19 mouse cellular contexts compared by ENCODE assay signal in the genomic region with DNA sequence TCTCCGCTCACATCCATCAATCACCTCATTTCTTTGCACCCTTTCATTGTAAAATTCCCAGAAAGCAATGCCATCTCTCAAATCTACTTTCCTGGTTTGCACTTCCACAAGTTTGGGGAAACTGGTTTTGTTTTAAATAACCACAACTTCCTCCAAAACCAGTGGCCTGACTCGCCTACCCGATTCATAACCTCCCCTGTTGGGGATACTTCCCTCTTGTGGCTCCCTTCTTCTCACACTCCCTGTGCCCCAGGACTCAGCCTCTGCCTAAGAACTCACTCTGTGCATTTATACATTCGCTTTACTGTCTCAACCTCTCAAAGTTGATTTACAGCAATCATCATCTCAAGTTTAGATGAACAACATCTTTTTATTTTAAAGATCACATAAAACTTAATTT. TPM values are rescaled to one million over a fixed set of nuclear protein-coding genes. Genes with fewer than 3 reads are reported as not detected.
DNase-seq lines count a peak whose midpoint lies in the region; ATAC-seq and TF ChIP-seq lines count a peak whose summit lies in the region.
"Had no signal": no experiment of that assay in that cellular context is flagged by ENCODE, and none has a peak within 500 bp of the region (broad histone marks: within the 10 kb centered on the region; RNA-seq: fewer than 3 reads in every experiment).

No protein-coding gene starts in this region.

- no peak overlapping the region for H3K9ac ChIP-seq in intestine, postnatal 0 days (ENCODE audit: low read depth, low read length)
- H3K9ac ChIP-seq: forebrain, embryonic 13.5 days; forebrain, postnatal 0 days; heart, embryonic 12.5 days; hindbrain, embryonic 15.5 days had no signal

- ATAC-seq in granulocyte monocyte progenitor cell, adult 5-6 weeks (replicated peaks; ENCODE audit: poor library complexity, severe bottlenecking): peak; percentile 72
- no peak for ATAC-seq in intestine, postnatal 0 days
- ATAC-seq: forebrain, embryonic 13.5 days; forebrain, postnatal 0 days had no signal

- H3K27me3 ChIP-seq in intestine, postnatal 0 days (replicated peaks; ENCODE audit: control insufficient read depth, insufficient read depth, low read length): no peaks in the 10 kb centered on the region
- H3K27me3 ChIP-seq in limb, embryonic 10.5 days (ENCODE audit: low read depth, poor library complexity, severe bottlenecking): no peaks in the 10 kb centered on the region
- H3K27me3 ChIP-seq: forebrain, embryonic 13.5 days; heart, embryonic 12.5 days; hindbrain, embryonic 15.5 days had no signal

- no peak for TF ChIP-seq CTCF in intestine, postnatal 0 days (IDR thresholded peaks at IDR 0.05; ENCODE audit: low read depth)

- H3K4me2 ChIP-seq in intestine, postnatal 0 days (replicated peaks; ENCODE audit: low read depth): no peak overlapping the region
- H3K4me2 ChIP-seq: forebrain, embryonic 13.5 days; heart, embryonic 12.5 days; hindbrain, embryonic 15.5 days had no signal

- no peaks in the 10 kb centered on the region for H3K36me3 ChIP-seq in intestine, postnatal 0 days (ENCODE audit: control insufficient read depth, insufficient read depth)
- H3K36me3 ChIP-seq in limb, embryonic 10.5 days: no peaks in the 10 kb centered on the region
- H3K36me3 ChIP-seq: embryonic facial prominence, embryonic 10.5 days; heart, embryonic 12.5 days; hindbrain, embryonic 15.5 days had no signal

- H3K9me3 ChIP-seq in intestine, postnatal 0 days (ENCODE audit: control insufficient read depth): no peaks in the 10 kb centered on the region
- no peaks in the 10 kb centered on the region for H3K9me3 ChIP-seq in limb, embryonic 10.5 days (replicated peaks)
- H3K9me3 ChIP-seq: embryonic facial prominence, embryonic 10.5 days; forebrain, embryonic 13.5 days; heart, embryonic 12.5 days; hindbrain, embryonic 15.5 days had no signal

- H3K27ac ChIP-seq in intestine, postnatal 0 days (ENCODE audit: low read depth, low read length): no peak overlapping the region
- H3K27ac ChIP-seq in limb, embryonic 10.5 days: no peak overlapping the region
- H3K27ac ChIP-seq: embryonic facial prominence, embryonic 10.5 days; forebrain, embryonic 13.5 days; hindbrain, embryonic 15.5 days had no signal

- H3K4me3 ChIP-seq in intestine, postnatal 0 days (ENCODE audit: low read depth, low read length): no peak overlapping the region
- no peak overlapping the region for H3K4me3 ChIP-seq in limb, embryonic 10.5 days
- H3K4me3 ChIP-seq: embryonic facial prominence, embryonic 10.5 days; forebrain, embryonic 13.5 days; heart, embryonic 12.5 days; hindbrain, embryonic 15.5 days had no signal

- 83% methylated on average over 4 of the region's 4 CpGs for WGBS in intestine, postnatal 0 days
- 83% methylated on average over 4 of the region's 4 CpGs for WGBS in limb, embryonic 10.5 days

- 0 out of 2 replicates have a peak, but pooled peaks cover 3% of the 10 kb centered on the region for H3K4me1 ChIP-seq in intestine, postnatal 0 days (replicated peaks; ENCODE audit: control insufficient read depth, insufficient read depth, low read length)
- H3K4me1 ChIP-seq in limb, embryonic 10.5 days: peaks cover 13% of the 10 kb centered on the region
- H3K4me1 ChIP-seq: forebrain, embryonic 13.5 days; hindbrain, embryonic 15.5 days had no signal

- DNase-seq in heart, adult 11 months: peak; percentile 91
- DNase-seq in heart, adult 18-20 months: no peak
- DNase-seq in 416B (ENCODE audit: low read depth): peak; percentile 46
- peak; percentile 29 to 38 for DNase-seq in monocyte, adult 2 months (ENCODE audit: low read depth in 1 of 2, low spot score in 2 of 2)
- no peak for DNase-seq in limb, embryonic 10.5 days (ENCODE audit: low spot score)
- no peak for DNase-seq in layer of hippocampus, adult 11-12 months (ENCODE audit: low spot score)
- DNase-seq: adrenal gland, adult 2 months; adrenal gland, postnatal 25 days; cerebellum, adult 18-20 months; cerebellum, adult 9-11 months; cerebellum, postnatal 36 days; forebrain, postnatal 0 days; gastrocnemius, postnatal 36 days had no signal

RNA-seq across cellular contexts. Expression of gene Cd164, which starts 51.9 kb away (rescaled TPM):
- 100 to 1,000 TPM; 131 to 151 TPM for total RNA-seq in heart, adult 18-20 months (2021)
- 140 and 168 TPM in 2 replicates for total RNA-seq in granulocyte monocyte progenitor cell, adult 5-6 weeks (2014; fragmentation: Nextera tagmentation)
- 169 and 206 TPM in 2 replicates for total RNA-seq in granulocyte monocyte progenitor cell, adult 5-6 weeks (2017)
- polyA plus RNA-seq in intestine, postnatal 0 days (2015; fragmentation: Nextera tagmentation; extraction: Ambion mirVana): 181 and 189 TPM in 2 replicates
- 131 and 146 TPM in 2 replicates for polyA plus RNA-seq in limb, embryonic 10.5 days (2016; fragmentation: Nextera tagmentation; extraction: Ambion mirVana)

Comparison
In these comparisons a context has a peak if more than half of its experiments do, and no peak if none do; other contexts are left out.
1. DNase-seq: peak in heart, adult 11 months (single experiment), 416B (single experiment) and monocyte, adult 2 months (2 of 2); none in heart, adult 18-20 months (0 of 2), limb, embryonic 10.5 days (single experiment) and layer of hippocampus, adult 11-12 months (single experiment).